ENCODE assay signal across 21 mouse cellular contexts in genomic region chr13:35752046-35752445, GRCm38 (mm10).
A peak's percentile ranks its signal among the peaks of the same experiment; 100 is the strongest.
DNase-seq lines count a peak whose midpoint lies in the region; ATAC-seq and TF ChIP-seq lines count a peak whose summit lies in the region.
"Had no signal": no experiment of that assay in that cellular context is flagged by ENCODE, and none has a peak within 500 bp of the region (broad histone marks: within the 10 kb centered on the region; RNA-seq: fewer than 3 reads in every experiment).

No protein-coding gene starts in this region.

- TF ChIP-seq EP300 in stomach, postnatal 0 days (optimal IDR thresholded peaks at IDR 0.05) = no peak

- no peak overlapping the region for H3K4me2 ChIP-seq in stomach, postnatal 0 days (replicated peaks; ENCODE audit: low read depth)
- H3K4me2 ChIP-seq: heart, embryonic 11.5 days; hindbrain, embryonic 15.5 days; neural tube, embryonic 13.5 days had no signal

- peaks cover 90% of the 10 kb centered on the region for H3K4me1 ChIP-seq in G1E (ENCODE audit: insufficient read depth, low read depth, low read length)
- H3K4me1 ChIP-seq in stomach, postnatal 0 days (replicated peaks; ENCODE audit: control insufficient read depth, insufficient read depth) = 0 out of 2 replicates have a peak, but pooled peaks cover 3% of the 10 kb centered on the region
- H3K4me1 ChIP-seq: hindbrain, embryonic 15.5 days had no signal

- no peak overlapping the region for H3K9ac ChIP-seq in stomach, postnatal 0 days (ENCODE audit: low read length)
- H3K9ac ChIP-seq: hindbrain, embryonic 15.5 days; neural tube, embryonic 13.5 days had no signal

- DNase-seq in heart, adult 11 months = peak; percentile 80
- no peak for DNase-seq in heart, postnatal 4 days
- no peak for DNase-seq in G1E (ENCODE audit: low spot score)
- peak; percentile 72 to 80 for DNase-seq in cerebellum, adult 18-20 months
- DNase-seq in cerebellum, postnatal 36 days = peak; percentile 68 to 75
- no peak for DNase-seq in urinary bladder, adult 2 months (ENCODE audit: low spot score)
- no peak for DNase-seq in adrenal gland, postnatal 25 days
- no peak for DNase-seq in stomach, postnatal 0 days (ENCODE audit: low spot score)
- DNase-seq: adrenal gland, postnatal 10 days; heart, postnatal 14 days; kidney, adult 11 months; kidney, postnatal 14 days; lung, adult 2 months; lung, postnatal 36 days; thymus, postnatal 25 days had no signal

- H3K4me3 ChIP-seq in G1E (ENCODE audit: low read depth, low read length) = peak overlapping the region; percentile 22; the same call in 1 of the 2 replicates
- H3K4me3 ChIP-seq in stomach, postnatal 0 days (ENCODE audit: low read depth, low read length) = no peak overlapping the region
- H3K4me3 ChIP-seq: hindbrain, embryonic 15.5 days; limb, embryonic 10.5 days; midbrain, embryonic 10.5 days; neural tube, embryonic 13.5 days had no signal

- H3K27ac ChIP-seq in stomach, postnatal 0 days (replicated peaks) = no peak overlapping the region
- H3K27ac ChIP-seq: hindbrain, embryonic 15.5 days; limb, embryonic 10.5 days; midbrain, embryonic 10.5 days; neural tube, embryonic 13.5 days had no signal

- no peaks in the 10 kb centered on the region for H3K27me3 ChIP-seq in G1E (ENCODE audit: insufficient read depth, low read length)
- no peaks in the 10 kb centered on the region for H3K27me3 ChIP-seq in stomach, postnatal 0 days (ENCODE audit: control insufficient read depth, insufficient read depth, low read length)
- H3K27me3 ChIP-seq: CH12.LX; hindbrain, embryonic 15.5 days; neural tube, embryonic 13.5 days had no signal

- 85% methylated on average over 7 of the region's 7 CpGs for WGBS in stomach, postnatal 0 days

- peaks cover 31% of the 10 kb centered on the region for H3K36me3 ChIP-seq in G1E (replicated peaks)
- no peaks in the 10 kb centered on the region for H3K36me3 ChIP-seq in stomach, postnatal 0 days (ENCODE audit: control insufficient read depth, insufficient read depth, low read length)
- H3K36me3 ChIP-seq: hindbrain, embryonic 15.5 days; neural tube, embryonic 13.5 days had no signal

- peaks cover 2% of the 10 kb centered on the region; the same call in 1 of the 2 replicates for H3K9me3 ChIP-seq in G1E (replicated peaks)
- no peaks in the 10 kb centered on the region for H3K9me3 ChIP-seq in stomach, postnatal 0 days (ENCODE audit: control insufficient read depth, low read length)

- ATAC-seq in G1E (ENCODE audit: extremely low read depth, insufficient number of reproducible peaks, low FRiP score, poor library complexity, severe bottlenecking) = no peak
- no peak for ATAC-seq in stomach, postnatal 0 days (ENCODE audit: low FRiP score, low TSS enrichment)

- no peak for TF ChIP-seq CTCF in G1E (IDR thresholded peaks at IDR 0.05; ENCODE audit: low read depth, low read length)
- TF ChIP-seq CTCF in stomach, postnatal 0 days (IDR thresholded peaks at IDR 0.05; ENCODE audit: low read depth) = no peak

Comparison
In these comparisons a context has a peak if more than half of its experiments do, and no peak if none do; other contexts are left out.
1. DNase-seq: peak in heart, adult 11 months (single experiment), cerebellum, adult 18-20 months (2 of 2) and cerebellum, postnatal 36 days (2 of 2); none in heart, postnatal 4 days (single experiment), G1E (single experiment), urinary bladder, adult 2 months (single experiment), adrenal gland, postnatal 25 days (single experiment) and stomach, postnatal 0 days (single experiment).